Mouse (Mus musculus) ovary, adult 18-20 months (tissue): Measurements from ENCODE around the gene Rps6kb2.

Experiments
- DNase-seq: peaks from one replicate; pipeline ENCODE4 v3.0.0; 2022; ENCODE audit warnings: low spot score, mixed read lengths

The Rps6kb2 gene

DNA sequence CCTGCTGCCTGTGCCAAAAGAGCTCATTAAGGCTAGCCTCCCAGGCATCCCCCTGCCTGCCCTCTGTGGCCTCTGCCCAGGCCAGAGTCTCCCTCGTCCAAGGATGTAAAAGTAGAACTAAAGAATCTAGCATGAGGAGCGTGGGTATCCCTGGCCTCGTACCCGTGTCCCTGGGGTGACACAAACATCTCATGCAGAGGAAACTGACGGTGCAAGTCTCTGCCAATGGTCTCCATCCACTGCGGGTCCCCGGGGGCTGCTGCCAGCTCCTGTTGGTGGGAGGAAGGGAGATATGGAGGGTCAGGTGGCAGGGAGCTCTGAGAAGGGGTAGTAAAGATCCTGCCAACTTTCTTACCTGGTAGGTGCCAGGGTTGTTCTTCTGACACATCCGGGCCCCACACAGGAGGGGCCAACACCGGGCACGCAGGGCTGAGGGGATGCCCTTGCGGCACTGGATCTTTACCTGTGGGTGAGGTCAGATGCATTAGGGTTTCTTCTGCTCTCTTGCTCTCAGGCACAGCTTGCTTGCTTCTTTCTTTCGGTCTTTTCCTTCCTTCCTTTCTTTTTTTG is 26.0 kb upstream of the Rps6kb2 start:
- DNase-seq: no peak

DNA sequence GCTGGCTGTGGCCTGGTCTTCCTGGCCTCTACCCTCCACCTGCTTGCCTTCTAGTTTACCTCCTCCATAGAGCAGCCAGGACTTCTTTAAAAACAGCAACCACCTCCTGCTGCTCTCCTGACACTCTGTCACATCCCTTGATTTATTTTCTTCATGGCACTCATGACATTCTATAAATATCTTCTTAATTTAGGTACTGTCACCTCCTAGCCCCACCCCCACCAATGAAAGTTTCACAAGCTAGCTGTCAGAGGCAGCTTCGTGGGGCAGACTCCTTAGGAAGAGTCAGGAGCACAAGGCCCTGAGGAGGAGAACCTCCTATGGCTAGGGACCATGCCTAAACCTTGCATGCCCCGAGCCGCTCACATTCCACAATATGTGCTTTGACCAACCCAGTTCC is 24.1 kb upstream of the Rps6kb2 start:
- no peak for DNase-seq

DNA sequence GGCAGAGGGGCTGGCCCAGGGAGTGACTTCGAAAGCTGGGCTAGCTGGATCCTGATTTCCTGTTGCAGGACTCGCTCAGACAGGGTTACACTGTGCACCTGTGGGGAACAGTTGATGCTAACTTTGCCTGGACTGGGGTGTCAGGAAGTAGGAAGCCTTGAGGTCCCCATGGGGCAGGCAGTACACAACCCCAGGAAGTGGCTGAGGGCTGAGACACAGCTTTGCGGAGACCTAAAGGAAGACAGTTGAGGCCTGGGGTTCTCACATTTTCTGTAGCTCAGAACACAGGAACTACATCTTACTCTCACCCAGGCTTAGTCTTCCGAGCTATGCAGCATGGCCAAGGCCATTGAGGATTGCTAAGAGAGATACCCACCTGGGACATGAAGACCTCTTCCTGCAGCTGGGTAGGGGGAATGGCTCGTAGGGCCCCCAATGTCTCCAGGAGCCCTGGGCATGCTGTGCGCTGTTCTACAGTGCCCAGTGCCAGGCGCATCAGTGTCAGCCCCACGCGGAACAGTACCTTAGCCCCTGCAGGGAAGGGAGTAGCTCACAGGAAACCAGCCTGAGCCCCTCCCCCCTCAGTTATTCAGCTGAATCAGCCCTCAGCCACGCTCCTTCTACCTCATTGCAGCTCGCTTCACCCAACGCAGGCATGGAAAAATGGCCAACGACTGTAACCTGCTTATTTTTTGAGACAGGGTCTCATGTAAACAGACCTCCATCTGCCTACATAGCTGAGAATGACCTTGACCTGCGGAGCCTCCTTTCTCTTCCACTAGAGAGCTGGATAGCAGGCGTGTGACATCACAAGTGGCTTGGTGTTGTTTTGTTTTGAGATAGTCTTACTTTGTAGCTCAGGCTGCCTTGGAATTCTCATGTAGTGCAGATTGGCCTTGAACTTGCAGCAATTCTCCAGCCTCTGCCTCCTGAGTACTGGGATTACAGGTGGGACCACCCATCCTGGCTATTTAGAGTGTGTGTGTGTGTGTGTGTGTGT is 22.1 kb upstream of the Rps6kb2 start:
- no peak for DNase-seq

DNA sequence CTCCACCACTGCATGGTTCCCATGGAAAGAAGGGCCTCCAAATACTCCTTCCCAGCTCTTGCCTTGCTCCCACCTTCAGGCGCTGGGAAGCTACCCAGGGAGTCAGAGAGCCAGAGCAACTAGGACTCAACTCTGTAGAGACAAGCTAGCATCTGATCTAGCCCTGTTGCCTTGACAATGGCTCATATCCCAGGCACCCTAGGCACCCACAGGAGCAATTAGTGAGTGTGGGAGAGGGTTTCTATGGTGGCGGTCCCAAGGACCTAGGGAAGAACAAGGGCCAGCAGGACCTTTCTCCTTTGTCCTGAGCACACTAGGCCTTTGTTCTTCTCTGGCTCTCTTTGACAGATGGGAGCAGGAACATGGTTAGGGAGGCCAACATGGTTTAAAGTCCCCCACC is 20.5 kb upstream of the Rps6kb2 start:
- DNase-seq: no peak

DNA sequence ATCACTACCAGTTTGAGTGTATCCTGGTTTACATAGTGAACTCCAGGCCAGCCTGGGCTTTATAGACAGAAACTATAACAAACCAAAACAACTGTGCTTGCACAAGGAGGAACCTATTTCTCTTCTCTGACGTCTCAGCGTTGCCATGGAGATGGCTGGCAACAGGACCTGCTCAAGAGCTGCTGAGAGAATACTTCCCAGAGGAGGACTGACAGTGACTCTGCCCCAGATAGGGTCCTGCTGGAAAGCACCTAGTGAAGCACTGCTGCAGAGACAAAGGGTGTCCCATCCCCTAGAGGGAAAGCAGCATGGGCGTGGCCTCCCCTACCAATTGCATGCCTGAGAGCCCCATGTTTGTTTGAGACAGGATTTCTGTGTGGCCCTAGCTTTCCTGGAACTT is 18.7 kb upstream of the Rps6kb2 start:
- DNase-seq: peak; percentile 63

- DNase-seq: no peak
These were observed 17.3 kb upstream of the Rps6kb2 start for GRCm38 (mm10) chr19:4180411-4180810.

- no peak for DNase-seq
These were observed 12.3 kb upstream of the Rps6kb2 start, which contains the start of gene Carns1 for GRCm38 (mm10) chr19:4175368-4175947. Carns1 (minus strand) TSS chr19:4175479.

DNA sequence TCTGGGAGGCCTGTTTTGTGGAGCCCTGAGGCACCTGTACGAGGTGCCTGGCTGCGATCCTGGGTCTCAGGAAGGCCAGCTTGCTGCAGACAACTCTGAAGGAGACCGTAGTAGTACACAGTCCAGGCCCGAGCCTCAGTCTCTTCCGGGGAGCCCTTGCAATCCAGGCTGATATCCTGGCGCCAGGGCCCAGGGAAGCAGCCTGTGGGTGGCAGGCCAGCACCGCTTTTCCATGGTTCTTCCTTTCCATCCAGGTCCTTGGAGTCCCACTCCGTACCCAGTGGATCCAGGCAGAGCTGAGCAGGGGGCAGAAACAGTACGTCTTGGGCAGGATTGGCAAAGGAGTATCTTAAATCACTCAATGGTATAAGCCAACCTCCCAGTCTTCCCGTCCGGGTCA is 9.8 kb upstream of the Rps6kb2 start:
- no peak for DNase-seq

DNA sequence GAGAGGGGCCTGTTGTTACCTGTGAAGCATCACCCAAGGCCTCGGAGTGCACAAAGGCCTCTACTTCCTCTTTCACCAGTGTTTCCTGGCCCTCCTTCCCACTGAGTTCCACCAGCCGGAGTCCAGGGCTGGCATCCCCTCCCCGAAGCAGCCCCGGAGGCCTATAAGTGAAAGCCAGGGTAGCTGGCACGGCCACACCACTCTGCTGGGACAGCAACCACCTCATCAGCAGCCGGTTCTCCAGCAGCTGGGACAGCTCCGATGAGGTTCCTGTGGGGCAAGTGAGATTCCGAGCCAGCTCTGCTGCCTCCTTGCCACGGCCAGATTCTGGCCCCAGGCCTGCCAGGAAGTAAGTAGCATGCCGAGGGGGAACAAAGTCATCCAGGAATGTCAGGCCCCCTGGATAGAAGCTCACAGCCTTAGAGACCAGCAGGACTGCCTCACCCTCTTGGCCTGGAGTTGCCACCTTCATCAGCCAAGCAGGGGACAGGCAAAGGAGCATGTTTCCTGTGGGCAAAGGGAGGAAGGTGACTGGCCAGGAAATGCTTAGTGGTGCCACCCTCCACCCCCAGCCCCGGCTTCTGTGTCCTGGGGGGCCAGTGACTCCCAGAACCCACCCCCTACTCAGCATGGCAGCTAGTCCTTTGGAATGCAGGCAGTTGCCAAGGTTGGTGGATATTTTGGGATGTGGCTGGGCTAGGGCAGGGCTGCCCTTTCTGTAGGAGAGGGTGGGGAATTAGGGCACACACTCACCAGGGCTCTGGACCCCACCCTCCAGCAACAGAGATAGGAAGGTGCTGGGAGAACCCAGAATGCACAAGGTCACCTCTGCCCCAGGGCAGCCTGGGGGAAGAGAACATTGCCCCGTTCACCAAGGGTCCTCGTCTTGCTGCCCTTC is 8.5 kb upstream of the Rps6kb2 start:
- DNase-seq: no peak

- no peak for DNase-seq
These were observed 7.7 kb upstream of the Rps6kb2 start for GRCm38 (mm10) chr19:4170723-4171392.

GRCm38 (mm10) chr19:4169810-4170209 is 6.7 kb upstream of the Rps6kb2 start:
- DNase-seq: no peak

GRCm38 (mm10) chr19:4169378-4169784 is 6.2 kb upstream of the Rps6kb2 start:
- peak; percentile 99 for DNase-seq

DNA sequence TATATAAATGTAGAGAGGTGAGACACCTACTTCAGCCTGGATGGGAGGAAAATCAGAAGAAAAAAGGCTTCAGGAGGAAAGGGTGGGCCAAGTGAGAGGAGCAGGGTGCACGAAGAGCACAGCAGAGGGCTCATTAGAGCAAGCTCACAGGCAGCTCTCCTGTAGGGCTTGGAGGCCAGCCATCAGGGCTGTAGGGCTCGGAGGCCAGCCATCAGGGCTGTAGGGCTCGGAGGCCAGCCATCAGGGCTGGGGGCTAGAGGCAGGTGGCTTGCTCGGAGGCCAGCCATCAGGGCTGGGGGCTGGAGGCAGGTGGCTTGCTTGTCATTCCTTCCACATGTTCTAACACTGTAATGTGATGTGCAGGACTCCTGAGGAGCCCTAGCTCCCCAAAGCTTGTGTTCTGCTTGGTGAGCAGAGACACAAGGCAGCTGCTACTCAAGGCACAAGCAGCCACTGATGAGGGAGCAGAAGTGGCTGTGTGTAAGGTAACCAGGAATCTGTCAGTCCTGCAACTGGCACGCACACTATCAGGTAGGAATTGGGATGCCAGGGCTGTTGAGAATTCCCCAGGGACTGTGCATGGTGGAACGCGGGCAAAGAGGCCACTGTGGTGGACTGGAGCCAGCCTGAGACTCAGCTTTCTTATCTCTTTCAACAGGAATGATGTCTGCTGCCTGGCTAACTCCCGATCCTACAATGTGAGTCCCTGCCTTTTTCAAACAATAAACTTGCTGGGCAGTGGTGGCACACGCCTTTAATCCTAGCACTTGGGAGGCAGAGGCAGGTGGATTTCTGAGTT is 3.7 kb upstream of the Rps6kb2 start:
- no peak for DNase-seq

DNA sequence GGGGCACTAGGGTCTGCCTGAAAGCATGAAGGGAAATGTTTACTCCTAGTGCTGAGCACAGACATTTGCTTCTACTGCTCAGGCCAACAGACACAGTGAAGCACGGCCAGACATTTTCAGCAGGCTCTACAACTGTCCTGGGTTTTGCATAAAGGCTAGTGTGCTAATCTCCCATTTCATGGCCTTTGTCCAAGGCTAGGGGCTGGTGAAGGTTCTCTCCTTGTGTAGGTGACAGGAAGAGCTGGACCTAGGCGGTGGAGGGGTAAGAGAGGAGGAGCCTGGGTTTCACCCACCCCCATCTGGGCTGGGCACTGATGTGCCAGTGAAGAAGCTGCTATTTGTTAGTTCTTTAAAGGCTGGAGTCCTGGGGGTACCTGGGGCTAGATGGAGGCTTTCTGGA is 1.6 kb upstream of the Rps6kb2 start:
- no peak for DNase-seq

DNA sequence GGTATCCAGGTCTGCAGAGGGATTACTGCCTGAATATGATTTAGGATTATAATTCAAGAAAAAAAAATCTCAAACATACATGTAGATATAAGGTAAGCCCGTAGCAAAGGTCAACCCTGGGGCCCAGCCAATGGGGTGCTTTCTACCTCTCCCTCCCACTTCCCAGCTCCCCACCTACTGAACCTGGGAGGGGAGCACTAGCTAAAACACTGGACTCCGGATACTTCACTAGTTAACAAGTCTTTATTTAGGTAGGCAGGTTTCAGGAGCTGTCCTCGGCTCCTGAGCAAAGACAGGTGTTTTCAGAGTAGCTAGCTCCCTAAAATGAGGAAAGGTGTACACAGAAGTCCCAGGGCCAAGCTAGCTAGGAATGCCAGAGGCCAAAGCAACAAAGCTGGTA is 946 bp upstream of the Rps6kb2 start:
- no peak for DNase-seq

DNA sequence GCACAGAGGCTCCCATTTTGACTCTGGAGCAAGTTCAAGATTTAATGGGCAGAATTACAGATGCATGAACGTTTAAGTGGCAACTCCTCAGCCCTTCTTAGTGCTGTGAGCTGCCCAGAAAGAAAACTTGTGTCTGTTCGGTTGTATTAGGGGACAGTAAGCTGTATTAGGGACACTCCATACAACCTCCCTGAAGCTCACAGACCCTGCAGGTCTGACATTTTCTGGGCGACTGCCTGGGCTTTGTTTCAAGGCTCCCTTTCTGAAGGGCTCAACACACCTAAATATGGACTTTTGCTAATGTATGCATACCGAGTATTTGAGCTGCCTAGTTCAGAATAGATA is 361 bp upstream of the Rps6kb2 start:
- no peak for DNase-seq

DNA sequence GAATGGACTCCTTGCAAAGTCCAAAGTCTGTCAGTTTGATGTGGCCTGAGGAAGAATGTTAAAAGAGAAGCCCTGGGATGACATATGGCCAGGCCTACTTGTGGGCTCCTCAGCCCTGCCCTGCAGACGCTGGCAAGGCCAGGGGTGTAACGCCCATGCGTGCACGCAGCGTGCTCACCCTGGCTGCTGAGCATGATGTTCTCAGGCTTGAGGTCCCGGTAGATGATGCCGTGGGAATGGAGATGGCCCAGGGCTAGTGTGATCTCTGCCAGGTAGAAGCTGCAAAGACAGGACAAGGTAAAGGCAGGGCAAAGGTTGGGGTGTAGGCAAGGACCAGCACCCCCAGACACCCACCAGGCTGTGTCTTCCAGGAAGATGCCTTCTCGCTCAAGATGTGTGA is 4.1 kb downstream of the Rps6kb2 start:
- DNase-seq: no peak

DNA sequence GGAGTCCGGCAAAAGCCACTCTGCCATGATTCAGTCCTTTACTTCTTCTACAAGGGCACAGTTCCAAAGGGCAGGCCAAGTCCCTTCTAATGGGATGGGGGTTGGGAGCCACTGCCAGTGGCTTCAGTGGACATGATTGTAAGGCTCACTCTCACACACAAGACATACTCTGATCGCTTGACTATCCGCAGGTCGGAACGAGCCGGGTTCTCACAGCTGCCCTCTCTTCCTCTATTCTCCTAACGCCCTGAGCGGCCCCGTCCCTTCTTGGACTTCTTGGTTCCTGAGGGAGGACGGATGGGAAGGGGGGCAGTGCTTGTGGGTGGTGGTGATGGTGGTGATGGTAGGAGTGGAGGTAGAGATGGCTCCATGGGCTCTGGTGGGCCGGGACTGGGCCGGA is 6.4 kb downstream of the Rps6kb2 start:
- DNase-seq: no peak

- no peak for DNase-seq
These were observed 7.0 kb downstream of the Rps6kb2 start for GRCm38 (mm10) chr19:4156073-4156579.

DNA sequence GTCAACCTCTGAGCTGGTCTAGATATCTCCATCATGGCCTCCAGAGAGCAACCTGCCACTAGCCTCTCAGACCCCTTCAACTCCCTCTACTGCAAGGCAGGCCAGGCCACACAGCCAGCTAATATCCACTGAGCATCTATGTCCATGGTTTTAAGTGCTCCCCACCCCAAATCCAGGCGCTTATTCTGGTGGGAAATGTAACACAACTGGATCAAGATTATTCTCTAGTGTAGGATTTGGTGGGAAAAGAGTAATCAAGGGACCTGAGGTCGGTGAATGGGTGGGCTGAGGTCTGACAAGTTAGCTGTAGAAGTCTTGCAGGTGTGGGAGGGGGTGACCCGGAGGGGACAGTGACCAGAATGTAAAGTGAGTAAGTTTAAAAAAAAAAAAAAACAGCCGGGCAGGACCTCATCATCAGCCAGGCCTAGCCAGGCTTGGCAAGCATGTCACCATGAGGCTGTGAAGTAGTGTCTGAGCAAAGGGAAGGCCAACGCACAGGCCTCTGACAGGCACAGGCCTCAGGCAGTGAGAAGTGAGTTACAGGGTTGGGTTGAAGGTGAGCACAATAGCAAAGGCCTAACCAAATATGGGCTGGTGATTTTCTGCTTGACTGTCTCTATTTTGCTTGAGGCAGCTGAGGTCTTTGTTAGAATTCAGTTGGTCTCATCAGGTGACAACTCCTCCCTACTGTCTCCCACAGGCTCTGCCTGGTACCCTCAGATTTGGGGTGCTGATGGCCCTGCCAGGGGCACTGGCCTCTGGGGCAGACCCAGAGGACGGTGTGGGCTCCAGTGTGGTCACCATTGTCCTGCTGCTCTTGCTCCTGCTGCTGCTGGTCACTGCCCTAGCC is 7.7 kb downstream of the Rps6kb2 start:
- no peak for DNase-seq
